Mouse (Mus musculus) CD4-positive helper T cell, adult 2 months (primary cell): ENCODE measurements around the gene Vmn1r15.

Experiments used
- DNase-seq: peaks from one replicate; pipeline ENCODE4 v3.0.0-alpha.2; 2012; ENCODE audit warnings: low read depth, missing footprints, low spot score

Gene Vmn1r15

DNA sequence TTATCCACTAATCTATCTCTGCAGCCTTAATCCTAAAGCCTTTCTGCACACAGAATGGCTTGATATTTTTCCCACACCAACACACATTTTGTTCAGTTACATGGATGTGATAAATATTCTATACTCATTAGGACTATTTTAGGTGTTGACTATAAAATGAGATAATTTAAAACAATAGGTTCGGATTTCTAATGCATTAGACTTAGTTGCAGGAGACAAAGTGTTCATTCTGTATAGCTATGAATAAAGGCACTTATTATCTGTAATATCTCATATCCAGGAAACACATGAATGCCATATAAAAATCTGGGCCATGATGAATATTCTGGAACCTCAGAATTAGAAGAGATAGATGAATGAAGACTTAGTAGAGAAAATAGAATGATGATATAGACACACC is at the start of gene Vmn1r15:
Vmn1r15 (plus strand) TSS at position 301 of the 400 bp plus-strand sequence.
- DNase-seq: no peak

GRCm38 (mm10) chr6:57231386-57231785 is 26.4 kb upstream of the Vmn1r15 start, which contains the start of gene Vmn1r14:
Vmn1r14 (plus strand) TSS chr6:57231686.
- no peak for DNase-seq

- no peak for DNase-seq
These were observed 3.2 kb downstream of the Vmn1r15 start for GRCm38 (mm10) chr6:57260990-57261389.

GRCm38 (mm10) chr6:57271881-57272280 is 14.1 kb downstream of the Vmn1r15 start:
- no peak for DNase-seq

DNA sequence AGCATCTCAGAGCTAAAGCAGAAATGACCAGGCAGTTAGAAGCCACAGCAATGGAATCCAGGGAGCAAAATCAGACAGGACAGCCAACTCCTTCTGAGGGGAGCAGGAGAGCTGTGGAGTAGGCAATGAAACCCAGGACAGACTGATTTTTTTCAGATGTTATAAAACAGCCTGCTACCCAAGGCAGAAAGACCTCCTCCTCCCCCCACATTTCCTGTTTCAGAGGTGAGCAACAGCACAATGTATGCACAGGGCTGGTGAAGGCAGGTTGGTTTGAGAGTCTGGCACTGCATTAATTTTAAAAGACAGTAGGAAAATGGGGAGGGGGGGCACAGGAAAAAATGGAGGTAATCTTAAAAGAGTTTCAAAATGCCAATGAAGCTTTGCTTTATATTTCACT is 14.8 kb downstream of the Vmn1r15 start:
- peak; percentile 17 for DNase-seq

GRCm38 (mm10) chr6:57278952-57279351 is 21.2 kb downstream of the Vmn1r15 start:
- DNase-seq: no peak
